Mouse (Mus musculus): ENCODE results near the gene Gbe1. TPM values are rescaled to one million over a fixed set of nuclear protein-coding genes. Genes with fewer than 3 reads are reported as not detected.

Gbe1 gene
- polyA plus RNA-seq, 1 experiment from 2014 or later = 38.3 TPM

GRCm38 (mm10) chr16:70387385-70387784 is 73.6 kb downstream of the Gbe1 start:
- no peaks in the 10 kb centered on the region for H3K9me3 ChIP-seq (ENCODE audit: control insufficient read depth, low read length)
- H3K27me3 ChIP-seq (ENCODE audit: control insufficient read depth, insufficient read depth, low read depth, low read length) = no peaks in the 10 kb centered on the region
- no peak overlapping the region for H3K9ac ChIP-seq (ENCODE audit: low read length)
- ATAC-seq (ENCODE audit: low read depth) = no peak
- no peak overlapping the region for H3K4me3 ChIP-seq (ENCODE audit: low read length)
- H3K36me3 ChIP-seq (ENCODE audit: control insufficient read depth, insufficient read depth, low read length) = no peaks in the 10 kb centered on the region
- no peak overlapping the region for H3K27ac ChIP-seq (ENCODE audit: low read length)
- H3K4me1 ChIP-seq (replicated peaks; ENCODE audit: control insufficient read depth, insufficient read depth, low read length) = no peaks in the 10 kb centered on the region
- 96% methylated on average over 2 of the region's 2 CpGs for WGBS
- no peak overlapping the region for H3K4me2 ChIP-seq (ENCODE audit: low read depth, low read length)

- Histone ChIP-seq H3K4me3 (ENCODE audit: low read length) (no peak overlapping the region), H3K36me3 (ENCODE audit: control insufficient read depth, insufficient read depth, low read length) (no peaks in the 10 kb centered on the region), H3K9me3 (ENCODE audit: control insufficient read depth, low read length) (no peaks in the 10 kb centered on the region), H3K4me2 (ENCODE audit: low read depth, low read length) (no peak overlapping the region), H3K27ac (ENCODE audit: low read length) (no peak overlapping the region), H3K9ac (ENCODE audit: low read length) (no peak overlapping the region), H3K27me3 (ENCODE audit: control insufficient read depth, insufficient read depth, low read depth, low read length) (no peaks in the 10 kb centered on the region), H3K4me1 (replicated peaks; ENCODE audit: control insufficient read depth, insufficient read depth, low read length) (no peaks in the 10 kb centered on the region)
- no peak for ATAC-seq (ENCODE audit: low read depth)
- WGBS = 75% methylated on average over 3 of the region's 3 CpGs
Measured at GRCm38 (mm10) chr16:70395276-70395675, 81.5 kb downstream of the Gbe1 start.

GRCm38 (mm10) chr16:70407780-70408179 is 94.0 kb downstream of the Gbe1 start:
- Histone ChIP-seq H3K9me3 (ENCODE audit: control insufficient read depth, low read length) (no peaks in the 10 kb centered on the region), H3K4me2 (ENCODE audit: low read depth, low read length) (no peak overlapping the region), H3K36me3 (ENCODE audit: control insufficient read depth, insufficient read depth, low read length) (no peaks in the 10 kb centered on the region), H3K27me3 (ENCODE audit: control insufficient read depth, insufficient read depth, low read depth, low read length) (no peaks in the 10 kb centered on the region), H3K4me1 (replicated peaks; ENCODE audit: control insufficient read depth, insufficient read depth, low read length) (no peaks in the 10 kb centered on the region), H3K9ac (ENCODE audit: low read length) (no peak overlapping the region), H3K27ac (ENCODE audit: low read length) (no peak overlapping the region), H3K4me3 (ENCODE audit: low read length) (no peak overlapping the region)
- WGBS = 79% methylated on average over 2 of the region's 2 CpGs
- ATAC-seq (ENCODE audit: low read depth) = no peak

- Histone ChIP-seq H3K9ac (ENCODE audit: low read length) (no peak overlapping the region), H3K27ac (ENCODE audit: low read length) (no peak overlapping the region), H3K4me2 (ENCODE audit: low read depth, low read length) (no peak overlapping the region), H3K36me3 (ENCODE audit: control insufficient read depth, insufficient read depth, low read length) (no peaks in the 10 kb centered on the region), H3K4me3 (ENCODE audit: low read length) (no peak overlapping the region), H3K4me1 (replicated peaks; ENCODE audit: control insufficient read depth, insufficient read depth, low read length) (no peaks in the 10 kb centered on the region), H3K9me3 (ENCODE audit: control insufficient read depth, low read length) (no peaks in the 10 kb centered on the region), H3K27me3 (ENCODE audit: control insufficient read depth, insufficient read depth, low read depth, low read length) (no peaks in the 10 kb centered on the region)
- 45% methylated on average over 3 of the region's 3 CpGs for WGBS
- no peak for ATAC-seq (ENCODE audit: low read depth)
Measured at GRCm38 (mm10) chr16:70421077-70421476, 107.3 kb downstream of the Gbe1 start.

- no peaks in the 10 kb centered on the region for H3K27me3 ChIP-seq (ENCODE audit: control insufficient read depth, insufficient read depth, low read depth, low read length)
- H3K9ac ChIP-seq (ENCODE audit: low read length) = no peak overlapping the region
- H3K4me1 ChIP-seq (replicated peaks; ENCODE audit: control insufficient read depth, insufficient read depth, low read length) = no peaks in the 10 kb centered on the region
- no peak for ATAC-seq (ENCODE audit: low read depth)
- no peaks in the 10 kb centered on the region for H3K36me3 ChIP-seq (ENCODE audit: control insufficient read depth, insufficient read depth, low read length)
- no peaks in the 10 kb centered on the region for H3K9me3 ChIP-seq (ENCODE audit: control insufficient read depth, low read length)
- H3K27ac ChIP-seq (ENCODE audit: low read length) = no peak overlapping the region
- no peak overlapping the region for H3K4me2 ChIP-seq (ENCODE audit: low read depth, low read length)
- WGBS = 73% methylated on average over 6 of the region's 6 CpGs
- no peak overlapping the region for H3K4me3 ChIP-seq (ENCODE audit: low read length)
Measured at GRCm38 (mm10) chr16:70449520-70449919, 135.8 kb downstream of the Gbe1 start.

GRCm38 (mm10) chr16:70475583-70475982 is 161.8 kb downstream of the Gbe1 start:
- Histone ChIP-seq H3K9ac (ENCODE audit: low read length) (no peak overlapping the region), H3K27me3 (ENCODE audit: control insufficient read depth, insufficient read depth, low read depth, low read length) (no peaks in the 10 kb centered on the region), H3K4me1 (replicated peaks; ENCODE audit: control insufficient read depth, insufficient read depth, low read length) (no peaks in the 10 kb centered on the region), H3K4me3 (ENCODE audit: low read length) (no peak overlapping the region), H3K9me3 (ENCODE audit: control insufficient read depth, low read length) (no peaks in the 10 kb centered on the region), H3K27ac (ENCODE audit: low read length) (no peak overlapping the region), H3K36me3 (ENCODE audit: control insufficient read depth, insufficient read depth, low read length) (no peaks in the 10 kb centered on the region), H3K4me2 (ENCODE audit: low read depth, low read length) (no peak overlapping the region)
- WGBS = 49% methylated on average over 3 of the region's 3 CpGs
- no peak for ATAC-seq (ENCODE audit: low read depth)

- WGBS = 72% methylated on average over 4 of the region's 4 CpGs
- Histone ChIP-seq H3K36me3 (ENCODE audit: control insufficient read depth, insufficient read depth, low read length) (no peaks in the 10 kb centered on the region), H3K27ac (ENCODE audit: low read length) (no peak overlapping the region), H3K9me3 (ENCODE audit: control insufficient read depth, low read length) (no peaks in the 10 kb centered on the region), H3K4me3 (ENCODE audit: low read length) (no peak overlapping the region), H3K9ac (ENCODE audit: low read length) (no peak overlapping the region), H3K4me1 (replicated peaks; ENCODE audit: control insufficient read depth, insufficient read depth, low read length) (no peaks in the 10 kb centered on the region), H3K27me3 (ENCODE audit: control insufficient read depth, insufficient read depth, low read depth, low read length) (no peaks in the 10 kb centered on the region), H3K4me2 (ENCODE audit: low read depth, low read length) (no peak overlapping the region)
- ATAC-seq (ENCODE audit: low read depth) = no peak
Measured at GRCm38 (mm10) chr16:70476161-70476560, 162.4 kb downstream of the Gbe1 start.

GRCm38 (mm10) chr16:70480494-70480893 is 166.7 kb downstream of the Gbe1 start:
- no peak overlapping the region for H3K27ac ChIP-seq (ENCODE audit: low read length)
- no peaks in the 10 kb centered on the region for H3K27me3 ChIP-seq (ENCODE audit: control insufficient read depth, insufficient read depth, low read depth, low read length)
- ATAC-seq (ENCODE audit: low read depth) = peak; percentile 73
- WGBS = 59% methylated on average over 3 of the region's 3 CpGs
- no peak overlapping the region for H3K4me2 ChIP-seq (ENCODE audit: low read depth, low read length)
- no peaks in the 10 kb centered on the region for H3K36me3 ChIP-seq (ENCODE audit: control insufficient read depth, insufficient read depth, low read length)
- H3K9me3 ChIP-seq (ENCODE audit: control insufficient read depth, low read length) = no peaks in the 10 kb centered on the region
- no peaks in the 10 kb centered on the region for H3K4me1 ChIP-seq (replicated peaks; ENCODE audit: control insufficient read depth, insufficient read depth, low read length)
- H3K4me3 ChIP-seq (ENCODE audit: low read length) = no peak overlapping the region
- no peak overlapping the region for H3K9ac ChIP-seq (ENCODE audit: low read length)

- no peak overlapping the region for H3K4me3 ChIP-seq (ENCODE audit: low read length)
- WGBS = 54% methylated on average over 1 of the region's 1 CpGs
- no peak overlapping the region for H3K27ac ChIP-seq (ENCODE audit: low read length)
- no peak overlapping the region for H3K4me2 ChIP-seq (ENCODE audit: low read depth, low read length)
- H3K9me3 ChIP-seq (ENCODE audit: control insufficient read depth, low read length) = no peaks in the 10 kb centered on the region
- no peaks in the 10 kb centered on the region for H3K4me1 ChIP-seq (replicated peaks; ENCODE audit: control insufficient read depth, insufficient read depth, low read length)
- no peak overlapping the region for H3K9ac ChIP-seq (ENCODE audit: low read length)
- H3K36me3 ChIP-seq (ENCODE audit: control insufficient read depth, insufficient read depth, low read length) = no peaks in the 10 kb centered on the region
- H3K27me3 ChIP-seq (ENCODE audit: control insufficient read depth, insufficient read depth, low read depth, low read length) = no peaks in the 10 kb centered on the region
- ATAC-seq (ENCODE audit: low read depth) = no peak
Measured at GRCm38 (mm10) chr16:70506457-70506856, 192.7 kb downstream of the Gbe1 start.

GRCm38 (mm10) chr16:70510938-70511337 is 197.2 kb downstream of the Gbe1 start:
- Histone ChIP-seq H3K4me2 (ENCODE audit: low read depth, low read length) (no peak overlapping the region), H3K36me3 (ENCODE audit: control insufficient read depth, insufficient read depth, low read length) (no peaks in the 10 kb centered on the region), H3K27me3 (ENCODE audit: control insufficient read depth, insufficient read depth, low read depth, low read length) (no peaks in the 10 kb centered on the region), H3K4me3 (ENCODE audit: low read length) (no peak overlapping the region), H3K9me3 (ENCODE audit: control insufficient read depth, low read length) (no peaks in the 10 kb centered on the region), H3K4me1 (replicated peaks; ENCODE audit: control insufficient read depth, insufficient read depth, low read length) (no peaks in the 10 kb centered on the region), H3K9ac (ENCODE audit: low read length) (no peak overlapping the region), H3K27ac (ENCODE audit: low read length) (no peak overlapping the region)
- no peak for ATAC-seq (ENCODE audit: low read depth)
- WGBS = 93% methylated on average over 3 of the region's 3 CpGs
